Mouse (Mus musculus) midbrain, embryonic 11.5 days (tissue): ENCODE data around the gene AB124611. TPM values are rescaled to one million over a fixed set of nuclear protein-coding genes. Genes with fewer than 3 reads are reported as not detected.

Source experiments
- ATAC-seq: fragments of 200-750 bp; cut with Nextera tagmentation; 2 replicates; pipeline ENCODE4 v1.8.0; 2017; ENCODE audit warnings: moderate TSS enrichment, moderate library complexity; ENCODE audit not compliant: low FRiP score
- DNase-seq: peaks from one replicate; pipeline ENCODE4 v3.0.0; 2015; ENCODE audit warnings: low spot score; ENCODE audit errors: missing footprints
- H3K27ac ChIP-seq: fragments of 300-500 bp; sonication (generic); 2 replicates; pipeline ENCODE4 v1.5.1; 2014; ENCODE audit warnings: low read depth, low read length
- H3K27me3 ChIP-seq: fragments of 300-500 bp; sonication (generic); 2 replicates; pipeline ENCODE4 v1.6.1; 2014; ENCODE audit warnings: mild to moderate bottlenecking, low read length, moderate library complexity, mixed read lengths; ENCODE audit not compliant: control insufficient read depth, insufficient read depth
- H3K36me3 ChIP-seq: fragments of 300-500 bp; sonication (generic); 2 replicates; pipeline ENCODE4 v1.6.1; 2014; ENCODE audit warnings: mild to moderate bottlenecking, low read length, moderate library complexity, mixed read lengths; ENCODE audit not compliant: control insufficient read depth, insufficient read depth
- H3K4me1 ChIP-seq: fragments of 300-500 bp; sonication (generic); 2 replicates; pipeline ENCODE4 v1.6.1; 2014; ENCODE audit warnings: low read length; ENCODE audit not compliant: control insufficient read depth, insufficient read depth
- H3K4me2 ChIP-seq: fragments of 300-500 bp; sonication (generic); 2 replicates; pipeline ENCODE4 v1.6.1; 2014; ENCODE audit warnings: mild to moderate bottlenecking, moderate library complexity
- H3K4me3 ChIP-seq: fragments of 300-500 bp; sonication (generic); 2 replicates; pipeline ENCODE4 v1.5.1; 2014; ENCODE audit warnings: low read depth, low read length
- H3K9ac ChIP-seq: fragments of 300-500 bp; sonication (generic); 2 replicates; pipeline ENCODE4 v1.6.1; 2014; ENCODE audit warnings: low read length
- H3K9me3 ChIP-seq: fragments of 300-500 bp; sonication (generic); 2 replicates; pipeline ENCODE4 v1.6.1; 2016; ENCODE audit warnings: low read length; ENCODE audit not compliant: control insufficient read depth
- WGBS: fragments of 180-500 bp; shearing (Covaris S2); extraction: QIAGEN DNeasy Blood & Tissue Kit; methylation state at CpG from one replicate; pipeline ENCODE4 v1.1.7; 2014; 5-methylcytosine and 5-hydroxymethylcytosine counted together
- polyA plus RNA-seq: library from polyadenylated mRNA; unstranded; fragments of >200 nt; fragmentation: Nextera tagmentation; extraction: Ambion mirVana; gene quantifications from 2 replicates; pipeline ENCODE4 v1.2.1, GENCODE M21; 2014

AB124611 gene
- polyA plus RNA-seq, 1 experiment from 2014 or later = 2.9 TPM

DNA sequence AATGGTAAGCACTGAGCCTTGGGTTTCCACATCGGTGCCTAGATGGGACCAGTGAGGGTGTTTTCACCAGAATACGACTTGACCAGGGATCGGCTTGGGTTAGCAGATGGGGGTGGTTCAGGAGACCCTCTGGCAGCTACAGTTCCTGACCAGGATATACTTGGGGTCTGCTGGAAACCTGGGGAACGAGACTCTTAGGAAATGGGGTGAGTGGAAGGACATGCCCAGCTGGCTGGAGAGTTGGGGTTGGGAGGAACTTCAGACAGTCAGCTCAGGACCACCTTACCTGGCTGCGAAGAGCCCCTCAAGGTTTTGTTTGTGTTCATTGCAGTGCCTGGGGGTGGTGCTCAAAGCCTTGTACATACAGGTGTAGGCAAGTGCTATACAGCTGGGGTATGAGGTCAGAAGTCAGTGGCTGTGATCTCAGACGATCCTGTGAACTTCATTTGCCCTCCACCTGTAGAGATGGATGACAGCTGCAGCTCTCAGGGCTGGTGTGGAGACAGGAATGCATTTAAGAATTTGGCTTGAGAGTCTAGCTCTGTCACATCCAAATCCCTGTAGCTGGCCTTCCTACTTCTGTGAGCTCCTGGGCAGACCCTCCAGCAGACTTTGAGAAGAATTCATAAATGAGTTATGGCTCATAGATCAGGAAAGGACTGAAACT lies 27.8 kb downstream of the AB124611 start:
- Histone ChIP-seq H3K4me3 (no peak overlapping the region), H3K27ac (no peak overlapping the region), H3K9ac (no peak overlapping the region), H3K27me3 (no peaks in the 10 kb centered on the region), H3K36me3 (no peaks in the 10 kb centered on the region), H3K4me1 (no peaks in the 10 kb centered on the region), H3K4me2 (no peak overlapping the region), H3K9me3 (no peaks in the 10 kb centered on the region)
- 88% methylated on average over 6 of the region's 6 CpGs for WGBS
- ATAC-seq (no peak), DNase-seq (no peak)

DNA sequence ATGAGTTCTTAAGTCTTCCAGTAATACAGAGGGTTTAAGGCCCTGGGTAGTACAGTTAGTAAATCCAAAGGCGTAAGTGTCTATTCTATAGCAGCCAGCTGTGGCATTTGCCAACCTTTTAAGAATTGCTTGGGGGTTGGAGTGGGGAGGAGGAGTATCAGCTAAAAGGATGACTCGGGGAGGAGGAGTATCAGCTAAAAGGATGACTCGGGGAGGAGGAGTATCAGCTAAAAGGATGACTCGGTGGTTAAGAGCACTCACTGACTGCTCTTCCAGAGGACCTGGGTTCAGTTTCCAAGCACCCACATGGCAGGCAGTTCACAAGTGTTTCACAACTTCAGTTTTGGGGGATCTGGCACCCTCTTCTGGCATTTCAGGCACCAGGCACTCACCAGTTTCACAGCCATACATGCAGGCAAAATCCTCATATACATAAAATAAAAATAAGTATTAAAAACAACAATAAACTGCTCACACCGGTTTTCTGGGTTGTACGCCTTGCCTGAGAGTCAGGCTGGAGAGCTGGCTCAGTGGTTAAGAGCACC lies 29.3 kb downstream of the AB124611 start:
- 90% methylated on average over 6 of the region's 6 CpGs for WGBS
- Histone ChIP-seq H3K4me1 (no peaks in the 10 kb centered on the region), H3K36me3 (no peaks in the 10 kb centered on the region), H3K4me3 (no peak overlapping the region), H3K4me2 (no peak overlapping the region), H3K27ac (no peak overlapping the region), H3K27me3 (no peaks in the 10 kb centered on the region), H3K9me3 (no peaks in the 10 kb centered on the region), H3K9ac (no peak overlapping the region)
- peak; percentile 23 for DNase-seq
- no peak for ATAC-seq

GRCm38 (mm10) chr9:21556996-21557395 lies 31.0 kb downstream of the AB124611 start:
- DNase-seq (no peak), ATAC-seq (no peak)
- 86% methylated on average over 2 of the region's 2 CpGs for WGBS
- H3K9me3 ChIP-seq = no peaks in the 10 kb centered on the region
- no peaks in the 10 kb centered on the region for H3K36me3 ChIP-seq
- no peak overlapping the region for H3K27ac ChIP-seq
- no peak overlapping the region for H3K9ac ChIP-seq
- H3K27me3 ChIP-seq = no peaks in the 10 kb centered on the region
- H3K4me2 ChIP-seq = no peak overlapping the region
- no peaks in the 10 kb centered on the region for H3K4me1 ChIP-seq
- no peak overlapping the region for H3K4me3 ChIP-seq

DNA sequence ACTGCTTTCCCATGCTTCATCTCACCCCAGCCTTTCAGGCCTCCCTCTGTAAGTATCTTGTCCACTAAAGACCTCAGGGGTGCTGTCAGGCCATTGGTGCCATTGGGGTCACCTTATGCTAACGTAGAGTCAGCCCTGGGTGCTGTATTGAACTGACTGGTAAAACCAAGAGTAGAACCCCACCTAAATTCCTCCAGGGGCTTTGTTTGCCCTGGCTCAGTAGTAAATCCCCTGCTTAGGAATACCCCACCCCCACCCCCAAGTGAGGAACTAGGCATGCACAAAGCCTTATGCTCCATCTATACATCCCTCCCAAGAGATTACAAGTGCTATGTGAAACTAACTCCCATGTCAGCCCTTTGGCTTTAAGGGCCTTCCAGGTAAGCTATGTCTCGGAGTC lies 31.6 kb downstream of the AB124611 start:
- Histone ChIP-seq H3K4me1 (no peaks in the 10 kb centered on the region), H3K36me3 (no peaks in the 10 kb centered on the region), H3K9ac (no peak overlapping the region), H3K27me3 (no peaks in the 10 kb centered on the region), H3K9me3 (no peaks in the 10 kb centered on the region), H3K4me2 (no peak overlapping the region), H3K4me3 (no peak overlapping the region), H3K27ac (no peak overlapping the region)
- DNase-seq (no peak), ATAC-seq (no peak)
- WGBS = 91% methylated on average over 2 of the region's 2 CpGs

DNA sequence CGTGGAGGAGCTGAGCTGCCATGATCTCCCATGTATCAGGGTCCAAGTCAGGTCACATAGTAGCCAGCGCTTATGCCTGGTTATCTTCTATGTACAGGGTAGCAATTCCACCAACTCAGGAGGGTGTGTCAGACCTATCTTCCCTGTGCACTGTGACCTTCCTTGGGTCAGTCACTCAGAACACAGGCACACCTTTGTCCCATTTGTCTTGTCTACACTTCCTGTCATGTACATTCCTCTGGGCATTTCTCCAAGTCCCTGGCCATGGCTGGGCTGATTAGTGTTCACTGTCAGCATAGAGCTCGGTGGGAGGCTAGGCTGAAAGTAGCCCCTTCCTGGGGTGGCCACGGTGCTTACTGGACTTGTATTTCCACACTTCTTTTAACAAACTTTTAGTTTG lies 32.4 kb downstream of the AB124611 start:
- no peaks in the 10 kb centered on the region for H3K27me3 ChIP-seq
- WGBS = 91% methylated on average over 4 of the region's 4 CpGs
- H3K4me2 ChIP-seq = no peak overlapping the region
- ATAC-seq (no peak), DNase-seq (peak; percentile 8)
- H3K4me1 ChIP-seq = no peaks in the 10 kb centered on the region
- no peak overlapping the region for H3K9ac ChIP-seq
- H3K36me3 ChIP-seq = no peaks in the 10 kb centered on the region
- H3K9me3 ChIP-seq = no peaks in the 10 kb centered on the region
- no peak overlapping the region for H3K27ac ChIP-seq
- no peak overlapping the region for H3K4me3 ChIP-seq

DNA sequence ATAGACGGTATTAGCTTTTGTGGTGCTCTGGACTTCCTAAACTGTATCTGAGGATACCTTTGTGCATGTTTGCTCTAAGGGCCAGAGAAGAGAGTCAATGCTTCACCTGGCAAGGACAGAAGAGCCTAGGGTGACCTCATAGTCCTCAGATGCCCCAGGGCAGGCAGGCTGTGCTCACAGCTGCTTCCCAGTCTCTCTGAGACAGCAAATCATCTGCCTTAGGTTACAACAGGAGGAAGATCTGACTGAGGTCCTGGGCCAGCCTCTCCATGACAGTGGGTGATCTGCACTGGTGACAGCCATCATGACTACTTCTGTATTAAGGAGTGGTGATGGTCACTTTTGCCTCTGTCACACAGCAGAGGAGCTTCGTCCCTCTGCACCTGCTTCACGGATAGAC lies 33.2 kb downstream of the AB124611 start:
- Histone ChIP-seq H3K36me3 (no peaks in the 10 kb centered on the region), H3K4me1 (no peaks in the 10 kb centered on the region), H3K27me3 (no peaks in the 10 kb centered on the region), H3K27ac (0 out of 2 replicates have a peak overlapping the region, but pooled peaks have one; percentile 27), H3K9me3 (no peaks in the 10 kb centered on the region), H3K4me2 (no peak overlapping the region), H3K9ac (no peak overlapping the region), H3K4me3 (no peak overlapping the region)
- DNase-seq = no peak
- WGBS = 95% methylated on average over 3 of the region's 3 CpGs
- no peak for ATAC-seq

- ATAC-seq = no peak
- H3K4me3 ChIP-seq = no peak overlapping the region
- H3K36me3 ChIP-seq = no peaks in the 10 kb centered on the region
- no peak overlapping the region for H3K4me2 ChIP-seq
- no peak overlapping the region for H3K27ac ChIP-seq
- no peaks in the 10 kb centered on the region for H3K9me3 ChIP-seq
- 74% methylated on average over 1 of the region's 1 CpGs for WGBS
- no peak for DNase-seq
- H3K27me3 ChIP-seq = no peaks in the 10 kb centered on the region
- no peak overlapping the region for H3K9ac ChIP-seq
- H3K4me1 ChIP-seq = no peaks in the 10 kb centered on the region
Observed at GRCm38 (mm10) chr9:21564420-21564819, 38.4 kb downstream of the AB124611 start.

DNA sequence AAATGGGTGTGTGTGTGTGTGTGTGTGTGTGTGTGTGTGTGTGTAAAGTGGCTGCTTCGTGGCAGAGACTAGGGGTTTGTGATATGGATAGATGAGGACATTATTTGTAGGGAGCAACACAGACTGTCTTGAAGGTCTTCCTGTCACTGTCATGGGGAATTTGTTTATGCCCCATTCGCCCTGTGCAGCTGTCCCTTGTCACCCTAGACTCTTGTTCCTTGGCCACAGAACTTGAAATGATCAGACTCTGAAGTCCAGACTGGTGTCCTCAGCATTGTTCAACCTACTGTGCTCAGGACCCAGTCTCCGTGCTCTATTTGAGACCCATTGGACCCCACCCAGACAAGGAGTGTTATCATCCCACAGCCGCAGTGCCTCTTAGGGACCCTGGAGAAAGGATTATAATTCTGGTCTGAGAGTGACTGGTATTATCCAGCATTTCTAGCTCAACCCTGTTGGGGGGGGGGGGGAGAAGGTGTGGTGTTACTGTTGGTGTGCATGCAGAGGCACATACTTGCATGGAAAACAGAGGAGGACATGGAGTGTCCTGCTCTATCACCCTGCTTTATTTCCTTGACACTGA lies 39.1 kb downstream of the AB124611 start:
- Histone ChIP-seq H3K9me3 (no peaks in the 10 kb centered on the region), H3K27me3 (no peaks in the 10 kb centered on the region), H3K36me3 (peaks cover 6% of the 10 kb centered on the region), H3K4me3 (no peak overlapping the region), H3K27ac (no peak overlapping the region), H3K9ac (no peak overlapping the region), H3K4me2 (no peak overlapping the region), H3K4me1 (no peaks in the 10 kb centered on the region)
- 88% methylated on average over 4 of the region's 4 CpGs for WGBS
- DNase-seq = no peak
- ATAC-seq = no peak

GRCm38 (mm10) chr9:21566538-21566937 lies 40.6 kb downstream of the AB124611 start:
- Histone ChIP-seq H3K4me2 (no peak overlapping the region), H3K9ac (no peak overlapping the region), H3K36me3 (peaks cover 9% of the 10 kb centered on the region), H3K27me3 (no peaks in the 10 kb centered on the region), H3K9me3 (no peaks in the 10 kb centered on the region), H3K4me3 (no peak overlapping the region), H3K27ac (no peak overlapping the region), H3K4me1 (no peaks in the 10 kb centered on the region)
- no peak for ATAC-seq
- 94% methylated on average over 1 of the region's 1 CpGs for WGBS
- no peak for DNase-seq
